Mouse (Mus musculus) testis, adult 2 months (tissue): Measurements from ENCODE around the gene Cmtr2. TPM values are rescaled to one million over a fixed set of nuclear protein-coding genes. Genes with fewer than 3 reads are reported as not detected.

ENCODE experiments used
- H3K27ac ChIP-seq: fragments of 200-500 bp; 2 replicates; pipeline ENCODE4 v1.5.1; 2012; ENCODE audit warnings: low read depth, low read length; ENCODE audit not compliant: control insufficient read depth, insufficient read depth
- H3K27me3 ChIP-seq: fragments of 200-500 bp; 2 replicates; pipeline ENCODE4 v1.6.1; 2012; ENCODE audit warnings: mild to moderate bottlenecking, low read length, moderate library complexity; ENCODE audit not compliant: control insufficient read depth, insufficient read depth
- H3K36me3 ChIP-seq: fragments of 200-500 bp; 2 replicates; pipeline ENCODE4 v1.6.1; 2012; ENCODE audit warnings: mild to moderate bottlenecking, low read length; ENCODE audit not compliant: control insufficient read depth, insufficient read depth
- H3K4me1 ChIP-seq: fragments of 200-500 bp; 2 replicates; pipeline ENCODE4 v1.6.1; 2012; ENCODE audit warnings: low read length; ENCODE audit not compliant: control insufficient read depth, insufficient read depth
- H3K4me3 ChIP-seq: fragments of 200-500 bp; 2 replicates; pipeline ENCODE4 v1.5.1; 2012; ENCODE audit warnings: low read depth, mild to moderate bottlenecking, low read length, moderate library complexity, mixed read lengths; ENCODE audit not compliant: control insufficient read depth
- CTCF ChIP-seq: fragments of 200-500 bp; IDR thresholded peaks from 2 replicates; pipeline ENCODE4 v1.5.1; 2012; ENCODE audit warnings: low read depth, mild to moderate bottlenecking, inconsistent platforms, low read length, moderate library complexity; ENCODE audit not compliant: control insufficient read depth, insufficient read depth, insufficient replicate concordance
- POLR2A ChIP-seq: fragments of 200-500 bp; IDR thresholded peaks from 2 replicates; pipeline ENCODE4 v1.6.1; 2012; ENCODE audit warnings: low read depth, mild to moderate bottlenecking, inconsistent platforms, low read length, moderate library complexity; ENCODE audit not compliant: control insufficient read depth
- polyA plus RNA-seq: library from polyadenylated mRNA; depleted of rRNA; stranded (reverse); fragments of >200 nt; gene quantifications from 2 replicates; pipeline ENCODE4 v1.2.3, GENCODE M21; 2012

Cmtr2 gene
- polyA plus RNA-seq, 1 experiment, result 1.6 TPM

DNA sequence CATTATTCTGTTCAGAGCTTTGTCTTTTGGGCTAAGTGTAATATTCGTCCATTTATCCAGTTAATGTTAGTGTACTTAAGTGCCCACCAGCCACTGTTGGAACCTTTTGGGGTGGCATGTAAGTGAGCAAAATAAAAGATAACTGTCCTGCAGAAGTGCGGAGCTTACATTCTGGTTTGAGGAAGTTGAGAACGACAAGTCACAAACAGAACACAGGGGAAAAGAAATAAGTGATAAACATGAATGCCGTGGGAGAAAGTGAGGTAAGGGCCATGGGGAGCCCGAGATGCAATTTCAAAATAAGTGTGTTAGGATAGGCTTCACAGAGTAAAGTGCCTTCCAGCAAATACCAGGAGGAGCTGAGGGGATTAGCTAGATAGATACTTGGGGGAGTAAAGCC, 3.0 kb downstream of the Cmtr2 start:
- no peak overlapping the region for H3K4me3 ChIP-seq

GRCm38 (mm10) chr8:110220936-110221335, 5.5 kb downstream of the Cmtr2 start:
- Histone ChIP-seq H3K4me3 (no peak overlapping the region), H3K36me3 (peaks cover 2% of the 10 kb centered on the region), H3K27me3 (no peaks in the 10 kb centered on the region), H3K4me1 (peaks cover 6% of the 10 kb centered on the region), H3K27ac (no peak overlapping the region)
- TF ChIP-seq POLR2A, result no peak
- TF ChIP-seq CTCF, result no peak

More for the DNA sequence above, 3.0 kb downstream of the Cmtr2 start:
- H3K27ac ChIP-seq, result no peak overlapping the region
- no peaks in the 10 kb centered on the region for H3K27me3 ChIP-seq
- H3K4me1 ChIP-seq, result peaks cover 6% of the 10 kb centered on the region
- TF ChIP-seq CTCF (no peak), POLR2A (no peak)
- H3K36me3 ChIP-seq, result peaks cover 2% of the 10 kb centered on the region

- Histone ChIP-seq H3K4me1 (no peaks in the 10 kb centered on the region), H3K27ac (no peak overlapping the region), H3K4me3 (no peak overlapping the region), H3K27me3 (no peaks in the 10 kb centered on the region), H3K36me3 (no peaks in the 10 kb centered on the region)
- TF ChIP-seq CTCF (no peak), POLR2A (no peak)
Measured at GRCm38 (mm10) chr8:110230803-110231202, 15.3 kb downstream of the Cmtr2 start.

- Histone ChIP-seq H3K27ac (no peak overlapping the region), H3K4me1 (no peaks in the 10 kb centered on the region), H3K27me3 (no peaks in the 10 kb centered on the region), H3K4me3 (no peak overlapping the region), H3K36me3 (no peaks in the 10 kb centered on the region)
- no peak for TF ChIP-seq POLR2A
- no peak for TF ChIP-seq CTCF
Measured at GRCm38 (mm10) chr8:110242278-110243177, 27.1 kb downstream of the Cmtr2 start.

- no peak overlapping the region for H3K27ac ChIP-seq
- no peaks in the 10 kb centered on the region for H3K36me3 ChIP-seq
- H3K4me3 ChIP-seq, result no peak overlapping the region
- no peaks in the 10 kb centered on the region for H3K27me3 ChIP-seq
- TF ChIP-seq POLR2A (no peak), CTCF (no peak)
- no peaks in the 10 kb centered on the region for H3K4me1 ChIP-seq
Measured at GRCm38 (mm10) chr8:110244566-110244965, 29.1 kb downstream of the Cmtr2 start.

DNA sequence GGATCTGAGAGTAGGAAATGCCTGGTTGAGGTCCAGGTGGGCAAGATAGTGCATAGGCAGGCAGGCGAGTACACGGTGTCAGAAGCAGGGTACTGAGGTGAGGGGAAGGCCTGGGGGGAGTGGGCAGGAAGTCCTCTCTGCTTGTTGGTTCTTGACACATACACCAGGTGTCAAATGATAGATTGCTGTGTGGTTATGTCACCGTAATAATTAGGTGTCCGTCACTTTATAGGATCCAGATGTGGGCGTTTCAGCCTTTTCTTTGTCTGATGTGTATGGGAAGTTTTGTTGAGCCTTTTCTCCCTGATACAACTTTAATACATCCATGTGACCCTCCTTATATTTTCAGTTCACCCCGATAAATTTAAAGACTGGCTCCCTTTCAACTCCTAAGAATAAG, 31.8 kb downstream of the Cmtr2 start:
- Histone ChIP-seq H3K4me3 (no peak overlapping the region), H3K27me3 (no peaks in the 10 kb centered on the region), H3K36me3 (no peaks in the 10 kb centered on the region), H3K27ac (no peak overlapping the region), H3K4me1 (no peaks in the 10 kb centered on the region)
- TF ChIP-seq POLR2A (no peak), CTCF (no peak)

DNA sequence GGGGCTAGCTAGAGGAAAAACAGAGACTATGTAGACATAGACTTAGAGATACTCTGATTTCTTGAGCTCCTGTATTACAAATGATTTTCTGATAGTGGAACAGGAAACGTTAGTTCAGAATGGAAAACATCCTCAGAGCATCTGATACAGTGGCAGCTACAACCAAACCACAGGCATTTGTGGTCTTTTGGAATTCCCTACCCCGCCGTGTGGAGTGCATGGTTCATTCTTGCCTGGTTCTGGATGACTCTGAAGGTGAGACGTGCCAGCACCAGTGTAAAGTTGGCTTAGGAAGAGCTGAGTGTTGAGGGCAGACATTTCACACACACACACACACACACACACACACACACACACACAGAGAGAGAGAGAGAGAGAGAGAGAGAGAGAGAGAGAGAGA, 38.5 kb downstream of the Cmtr2 start:
- H3K27ac ChIP-seq, result no peak overlapping the region
- no peak for TF ChIP-seq CTCF
- no peak for TF ChIP-seq POLR2A
- no peak overlapping the region for H3K4me3 ChIP-seq
- no peaks in the 10 kb centered on the region for H3K36me3 ChIP-seq
- no peaks in the 10 kb centered on the region for H3K27me3 ChIP-seq
- no peaks in the 10 kb centered on the region for H3K4me1 ChIP-seq
